Comparison of ENCODE assay signal across 18 mouse cellular contexts in the genomic region with DNA sequence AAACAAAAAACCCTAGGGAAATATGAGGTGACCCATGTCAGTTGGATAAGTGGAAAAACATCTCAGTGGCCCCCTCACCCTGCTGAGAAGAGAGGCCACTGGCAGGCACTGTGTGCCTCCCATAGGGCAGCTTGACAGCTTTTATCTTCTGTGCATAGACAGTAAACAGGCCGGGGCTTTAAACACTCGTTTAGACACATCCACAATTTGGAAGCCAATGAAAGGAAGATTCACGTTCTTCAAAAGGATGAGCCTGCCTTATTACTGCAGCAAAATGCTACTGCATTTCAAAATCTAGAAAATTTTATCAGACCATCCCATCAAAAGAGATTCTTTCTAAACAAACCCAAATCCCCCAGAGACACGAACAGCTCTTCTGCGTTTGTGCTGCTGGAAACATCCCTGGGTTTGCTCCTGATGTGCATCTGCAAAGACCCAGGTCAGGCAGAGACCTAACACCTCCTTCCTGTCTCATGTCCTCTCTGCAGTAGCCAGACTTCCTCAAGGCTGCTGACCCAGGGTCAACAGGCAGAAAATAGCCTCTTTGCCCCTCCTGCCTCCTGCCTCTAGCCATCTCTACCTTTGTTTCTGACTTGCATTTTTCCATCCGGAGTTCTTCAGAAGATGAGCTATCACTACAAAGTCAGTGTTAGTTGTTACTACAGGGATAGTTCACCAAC. TPM values are rescaled to one million over a fixed set of nuclear protein-coding genes. Genes with fewer than 3 reads are reported as not detected.
DNase-seq lines count a peak whose midpoint lies in the region; ATAC-seq and TF ChIP-seq lines count a peak whose summit lies in the region.
"Had no signal": no experiment of that assay in that cellular context is flagged by ENCODE, and none has a peak within 500 bp of the region (broad histone marks: within the 10 kb centered on the region; RNA-seq: fewer than 3 reads in every experiment).

No protein-coding gene starts in this region.

- H3K36me3 ChIP-seq in forebrain, embryonic 12.5 days (replicated peaks): no peaks in the 10 kb centered on the region; the same call in 1 of the 2 replicates
- no peaks in the 10 kb centered on the region for H3K36me3 ChIP-seq in forebrain, postnatal 0 days (ENCODE audit: insufficient read depth)
- no peaks in the 10 kb centered on the region for H3K36me3 ChIP-seq in lung, embryonic 16.5 days (ENCODE audit: control insufficient read depth, insufficient read depth, low read length)
- H3K36me3 ChIP-seq in hindbrain, embryonic 12.5 days: no peaks in the 10 kb centered on the region
- H3K36me3 ChIP-seq in midbrain, postnatal 0 days (ENCODE audit: insufficient read depth, low read length): no peaks in the 10 kb centered on the region
- H3K36me3 ChIP-seq: liver, embryonic 12.5 days had no signal

- no peak overlapping the region for H3K4me2 ChIP-seq in forebrain, embryonic 12.5 days
- H3K4me2 ChIP-seq in forebrain, postnatal 0 days (ENCODE audit: low read depth): no peak overlapping the region
- H3K4me2 ChIP-seq in lung, embryonic 16.5 days (ENCODE audit: low read depth, low read length): no peak overlapping the region
- no peak overlapping the region for H3K4me2 ChIP-seq in hindbrain, embryonic 12.5 days (replicated peaks)
- H3K4me2 ChIP-seq in midbrain, postnatal 0 days (ENCODE audit: low read depth, low read length, poor library complexity, severe bottlenecking): no peak overlapping the region
- H3K4me2 ChIP-seq: heart, embryonic 11.5 days; liver, embryonic 12.5 days had no signal

- TF ChIP-seq POLR2A in lung, adult 2 months (IDR thresholded peaks at IDR 0.05; ENCODE audit: borderline replicate concordance, extremely low read depth, low read depth, low read length): no peak

- H3K27me3 ChIP-seq in forebrain, embryonic 12.5 days: 0 out of 2 replicates have a peak, but pooled peaks cover 5% of the 10 kb centered on the region
- no peaks in the 10 kb centered on the region for H3K27me3 ChIP-seq in forebrain, postnatal 0 days (ENCODE audit: insufficient read depth, low read length)
- no peaks in the 10 kb centered on the region for H3K27me3 ChIP-seq in lung, embryonic 16.5 days (ENCODE audit: control insufficient read depth, insufficient read depth, low read depth, low read length)
- no peaks in the 10 kb centered on the region for H3K27me3 ChIP-seq in hindbrain, embryonic 12.5 days
- no peaks in the 10 kb centered on the region for H3K27me3 ChIP-seq in midbrain, postnatal 0 days (ENCODE audit: insufficient read depth, low read length)

- DNase-seq in forebrain, postnatal 0 days: no peak
- no peak for DNase-seq in lung, adult 2 months
- no peak for DNase-seq in midbrain, postnatal 0 days (ENCODE audit: low spot score)
- no peak for DNase-seq in c-Kit-positive CD71-positive TER-119-positive erythroid progenitor cells, embryonic 14.5 days (ENCODE audit: low spot score)
- no peak for DNase-seq in testis, postnatal 10 days (ENCODE audit: low spot score)
- DNase-seq: B cell, adult 2 months; cerebellum, adult 11-12 months; gastrocnemius, postnatal 14 days; kidney, adult 18-20 months; kidney, postnatal 36 days; left cerebral cortex, postnatal 4 days; thymus, adult 2 months had no signal

- H3K9me3 ChIP-seq in forebrain, embryonic 12.5 days: no peaks in the 10 kb centered on the region
- no peaks in the 10 kb centered on the region for H3K9me3 ChIP-seq in forebrain, postnatal 0 days (ENCODE audit: low read length)
- no peaks in the 10 kb centered on the region for H3K9me3 ChIP-seq in lung, embryonic 16.5 days (ENCODE audit: control insufficient read depth, low read length)
- no peaks in the 10 kb centered on the region for H3K9me3 ChIP-seq in hindbrain, embryonic 12.5 days (replicated peaks)
- H3K9me3 ChIP-seq in midbrain, postnatal 0 days (ENCODE audit: low read length): no peaks in the 10 kb centered on the region
- H3K9me3 ChIP-seq: liver, embryonic 12.5 days had no signal

- WGBS in forebrain, embryonic 12.5 days: 27% methylated on average over 6 of the region's 6 CpGs
- 46% methylated on average over 6 of the region's 6 CpGs for WGBS in forebrain, postnatal 0 days
- 23% methylated on average over 6 of the region's 6 CpGs for WGBS in lung, embryonic 16.5 days
- 28% methylated on average over 6 of the region's 6 CpGs for whole genome bisulfite sequencing in lung, adult 2 months
- 10% methylated on average over 6 of the region's 6 CpGs for WGBS in hindbrain, embryonic 12.5 days
- WGBS in midbrain, postnatal 0 days: 18% methylated on average over 6 of the region's 6 CpGs

- peaks cover 59% of the 10 kb centered on the region for H3K4me1 ChIP-seq in forebrain, embryonic 12.5 days
- H3K4me1 ChIP-seq in forebrain, postnatal 0 days (ENCODE audit: insufficient read depth): peaks cover 4% of the 10 kb centered on the region; the same call in 1 of the 2 replicates
- H3K4me1 ChIP-seq in lung, embryonic 16.5 days (replicated peaks; ENCODE audit: control insufficient read depth, insufficient read depth, low read length): peaks cover 47% of the 10 kb centered on the region
- H3K4me1 ChIP-seq in lung, adult 2 months (ENCODE audit: control insufficient read depth, insufficient read depth, low read length): peaks cover 14% of the 10 kb centered on the region
- peaks cover 59% of the 10 kb centered on the region for H3K4me1 ChIP-seq in hindbrain, embryonic 12.5 days
- H3K4me1 ChIP-seq in midbrain, postnatal 0 days (ENCODE audit: insufficient read depth, low read length): peaks cover 19% of the 10 kb centered on the region

- H3K9ac ChIP-seq in forebrain, embryonic 12.5 days: no peak overlapping the region
- H3K9ac ChIP-seq in forebrain, postnatal 0 days: no peak overlapping the region
- H3K9ac ChIP-seq in lung, embryonic 16.5 days (ENCODE audit: low read length): no peak overlapping the region
- H3K9ac ChIP-seq in hindbrain, embryonic 12.5 days: no peak overlapping the region
- 0 out of 2 replicates have a peak overlapping the region, but pooled peaks have one; percentile 19 for H3K9ac ChIP-seq in midbrain, postnatal 0 days (replicated peaks; ENCODE audit: low read length, poor library complexity, severe bottlenecking)
- H3K9ac ChIP-seq: liver, embryonic 12.5 days had no signal

- H3K27ac ChIP-seq in forebrain, embryonic 12.5 days: 0 out of 2 replicates have a peak overlapping the region, but pooled peaks have one; percentile 19
- no peak overlapping the region for H3K27ac ChIP-seq in forebrain, postnatal 0 days (ENCODE audit: low read depth, low read length)
- H3K27ac ChIP-seq in lung, embryonic 16.5 days (ENCODE audit: low read length): peak overlapping the region; percentile 25; the same call in 1 of the 2 replicates
- 0 out of 2 replicates have a peak overlapping the region, but pooled peaks have one; percentile 1 for H3K27ac ChIP-seq in hindbrain, embryonic 12.5 days
- no peak overlapping the region for H3K27ac ChIP-seq in midbrain, postnatal 0 days (ENCODE audit: low read depth, low read length)
- H3K27ac ChIP-seq: liver, embryonic 12.5 days had no signal

- no peak for ATAC-seq in forebrain, embryonic 12.5 days (ENCODE audit: low FRiP score)
- ATAC-seq in forebrain, postnatal 0 days: no peak
- no peak for ATAC-seq in lung, embryonic 16.5 days (ENCODE audit: low read depth)
- ATAC-seq in hindbrain, embryonic 12.5 days (ENCODE audit: low FRiP score): no peak
- ATAC-seq in midbrain, postnatal 0 days (ENCODE audit: low FRiP score): no peak
- ATAC-seq: liver, embryonic 12.5 days had no signal

- no peak overlapping the region for H3K4me3 ChIP-seq in forebrain, embryonic 12.5 days (replicated peaks)
- no peak overlapping the region for H3K4me3 ChIP-seq in forebrain, postnatal 0 days (ENCODE audit: low read depth, low read length)
- H3K4me3 ChIP-seq in lung, embryonic 16.5 days (ENCODE audit: low read length): no peak overlapping the region
- no peak overlapping the region for H3K4me3 ChIP-seq in lung, adult 2 months (replicated peaks; ENCODE audit: extremely low read depth, low read depth, low read length)
- no peak overlapping the region for H3K4me3 ChIP-seq in hindbrain, embryonic 12.5 days
- H3K4me3 ChIP-seq in midbrain, postnatal 0 days (ENCODE audit: low read depth, low read length): no peak overlapping the region
- H3K4me3 ChIP-seq: liver, embryonic 12.5 days had no signal

- no peak for TF ChIP-seq CTCF in forebrain, postnatal 0 days (IDR thresholded peaks at IDR 0.05; ENCODE audit: low read depth)
- no peak for TF ChIP-seq CTCF in lung, adult 2 months (IDR thresholded peaks at IDR 0.05; ENCODE audit: insufficient read depth, low read length)
- TF ChIP-seq CTCF in midbrain, postnatal 0 days (IDR thresholded peaks at IDR 0.05): no peak

RNA-seq across cellular contexts. Expression of gene Mtcl1, which starts 46.6 kb away (rescaled TPM):
- 43.0 and 49.3 TPM in 2 replicates for polyA plus RNA-seq in forebrain, embryonic 12.5 days (2016; fragmentation: Nextera tagmentation; extraction: Ambion mirVana)
- total RNA-seq in forebrain, postnatal 0 days (2014; rRNA removed): 21.4 and 25.7 TPM in 2 replicates
- polyA plus RNA-seq in forebrain, postnatal 0 days (2015; fragmentation: Nextera tagmentation; extraction: Ambion mirVana): 6.7 and 8.5 TPM in 2 replicates
- polyA plus RNA-seq in lung, embryonic 16.5 days (2015; fragmentation: Nextera tagmentation; extraction: Ambion mirVana): 8.9 and 9.5 TPM in 2 replicates
- 30.6 and 32.1 TPM in 2 replicates for polyA plus RNA-seq in lung, adult 2 months (2012; rRNA removed)
- polyA plus RNA-seq in hindbrain, embryonic 12.5 days (2016; fragmentation: Nextera tagmentation; extraction: Ambion mirVana): 60.3 and 60.4 TPM in 2 replicates
- 15.7 and 25.2 TPM in 2 replicates for total RNA-seq in midbrain, postnatal 0 days (2014; rRNA removed)
- polyA plus RNA-seq in midbrain, postnatal 0 days (2015; fragmentation: Nextera tagmentation; extraction: Ambion mirVana): 9.5 and 10.8 TPM in 2 replicates
- total RNA-seq: common myeloid progenitor, adult 5-6 weeks had no signal

Comparison
In these comparisons a context has a peak if more than half of its experiments do, and no peak if none do; other contexts are left out.
1. H3K27ac ChIP-seq: peak in forebrain, embryonic 12.5 days (single experiment), lung, embryonic 16.5 days (single experiment) and hindbrain, embryonic 12.5 days (single experiment); none in forebrain, postnatal 0 days (single experiment) and midbrain, postnatal 0 days (single experiment).